Mouse (Mus musculus) midbrain, embryonic 12.5 days (tissue): ENCODE data around the gene Capn3. TPM values are rescaled to one million over a fixed set of nuclear protein-coding genes. Genes with fewer than 3 reads are reported as not detected.

Source experiments
- ATAC-seq: fragments of 200-750 bp; cut with Nextera tagmentation; 2 replicates; pipeline ENCODE4 v1.8.0; 2017; ENCODE audit warnings: low read depth, moderate TSS enrichment, moderate library complexity; ENCODE audit not compliant: low FRiP score
- H3K27ac ChIP-seq: fragments of 300-500 bp; sonication (generic); replicated peaks from 2 replicates; pipeline ENCODE4 v1.5.1; 2016; ENCODE audit warnings: mild to moderate bottlenecking
- H3K27me3 ChIP-seq: fragments of 300-500 bp; sonication (generic); 2 replicates; pipeline ENCODE4 v1.6.1; 2016; ENCODE audit warnings: mild to moderate bottlenecking
- H3K36me3 ChIP-seq: fragments of 300-500 bp; sonication (generic); 2 replicates; pipeline ENCODE4 v1.6.1; 2016
- H3K4me1 ChIP-seq: fragments of 300-500 bp; sonication (generic); 2 replicates; pipeline ENCODE4 v1.6.1; 2016
- H3K4me2 ChIP-seq: fragments of 300-500 bp; sonication (generic); replicated peaks from 2 replicates; pipeline ENCODE4 v1.6.1; 2016; ENCODE audit warnings: mild to moderate bottlenecking, moderate library complexity
- H3K4me3 ChIP-seq: fragments of 300-500 bp; sonication (generic); 2 replicates; pipeline ENCODE4 v1.5.1; 2016; ENCODE audit warnings: mild to moderate bottlenecking
- H3K9ac ChIP-seq: fragments of 300-500 bp; sonication (generic); replicated peaks from 2 replicates; pipeline ENCODE4 v1.6.1; 2016; ENCODE audit warnings: mild to moderate bottlenecking, moderate library complexity
- H3K9me3 ChIP-seq: fragments of 300-500 bp; sonication (generic); 2 replicates; pipeline ENCODE4 v1.6.1; 2016; ENCODE audit warnings: mild to moderate bottlenecking
- WGBS: fragments of 180-500 bp; shearing (Covaris S2); methylation state at CpG from one replicate; pipeline ENCODE4 v1.1.7; 2016; 5-methylcytosine and 5-hydroxymethylcytosine counted together
- polyA plus RNA-seq: library from polyadenylated mRNA; unstranded; fragments of >200 nt; fragmentation: Nextera tagmentation; extraction: Ambion mirVana; gene quantifications from 2 replicates; pipeline ENCODE4 v1.2.1, GENCODE M21; 2016

Capn3 gene
- polyA plus RNA-seq = 2.5 and 4.0 TPM in 2 replicates

DNA sequence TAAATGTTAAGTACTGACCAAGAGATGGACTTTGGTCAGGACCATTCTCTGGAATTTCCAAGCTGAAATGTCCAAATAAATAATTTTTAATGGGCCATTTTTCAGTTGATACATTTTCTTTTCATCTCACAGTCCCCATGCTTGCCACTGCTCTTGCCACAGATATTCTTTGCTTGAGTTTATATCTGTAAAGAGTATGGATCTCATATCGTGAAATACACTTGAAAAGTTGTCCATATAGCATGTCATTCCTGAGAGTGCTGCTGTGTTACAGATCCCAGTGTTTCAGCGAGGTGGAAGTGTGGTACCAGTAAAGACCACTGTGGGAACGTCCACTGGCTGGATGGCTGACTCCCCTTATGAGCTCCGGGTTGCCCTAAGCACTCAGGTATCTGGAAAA is at the start of gene Capn3:
Gene Capn3, plus strand, starts transcription at position 301 of the 400 bp plus-strand sequence.
- ATAC-seq = no peak
- H3K27me3 ChIP-seq = no peaks in the 10 kb centered on the region
- WGBS = 80% methylated on average over 4 of the region's 4 CpGs

GRCm38 (mm10) chr2:120411096-120411628 is 44.7 kb upstream of the Capn3 start:
- 95% methylated on average over 3 of the region's 3 CpGs for WGBS
- no peaks in the 10 kb centered on the region for H3K36me3 ChIP-seq
- H3K27me3 ChIP-seq = no peaks in the 10 kb centered on the region
- H3K9ac ChIP-seq = no peak overlapping the region
- H3K9me3 ChIP-seq = no peaks in the 10 kb centered on the region; the same call in 1 of the 2 replicates
- no peaks in the 10 kb centered on the region for H3K4me1 ChIP-seq
- H3K4me2 ChIP-seq = no peak overlapping the region
- H3K4me3 ChIP-seq = no peak overlapping the region
- no peak overlapping the region for H3K27ac ChIP-seq
- ATAC-seq = no peak

More for the DNA sequence above, at the start of gene Capn3:
- no peak within 1 kb of the TSS for H3K9ac ChIP-seq
- H3K27ac ChIP-seq = no peak within 1 kb of the TSS
- no peak within 1 kb of the TSS for H3K4me2 ChIP-seq
- 0 out of 2 replicates have a peak, but pooled peaks cover under 1% of the 10 kb centered on the region for H3K4me1 ChIP-seq
- no peaks in the 10 kb centered on the region for H3K9me3 ChIP-seq
- H3K4me3 ChIP-seq = no peak within 1 kb of the TSS
- H3K36me3 ChIP-seq = no peaks in the 10 kb centered on the region

DNA sequence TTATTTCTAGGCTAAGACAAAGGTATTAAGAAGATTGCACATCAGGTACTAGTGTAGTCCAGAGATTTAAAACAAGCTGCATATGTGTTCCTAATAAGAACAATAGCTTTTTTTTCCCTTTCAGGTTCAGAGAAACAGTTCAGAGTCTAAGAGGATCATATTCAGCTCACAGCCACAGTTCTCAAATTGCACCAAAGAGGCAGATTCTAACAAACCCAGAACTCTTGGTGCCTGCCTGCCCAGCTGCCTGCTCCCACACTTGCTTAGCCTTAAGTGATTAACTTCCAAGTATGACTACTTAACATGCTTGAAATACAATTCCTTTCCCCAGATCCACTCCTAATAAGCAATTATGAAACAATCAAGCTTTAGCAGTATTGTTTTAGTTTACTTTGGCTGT is 41.7 kb upstream of the Capn3 start:
- ATAC-seq = no peak
- H3K9me3 ChIP-seq = no peaks in the 10 kb centered on the region; the same call in 1 of the 2 replicates
- no peak overlapping the region for H3K27ac ChIP-seq

GRCm38 (mm10) chr2:120414738-120415414 is 40.9 kb upstream of the Capn3 start:
- Histone ChIP-seq H3K4me2 (no peak overlapping the region), H3K4me3 (no peak overlapping the region), H3K9me3 (no peaks in the 10 kb centered on the region), H3K27me3 (no peaks in the 10 kb centered on the region), H3K4me1 (no peaks in the 10 kb centered on the region), H3K27ac (no peak overlapping the region), H3K9ac (no peak overlapping the region), H3K36me3 (no peaks in the 10 kb centered on the region)
- 79% methylated on average over 1 of the region's 1 CpGs for WGBS
- no peak for ATAC-seq

More for the DNA sequence above, 41.7 kb upstream of the Capn3 start:
- Histone ChIP-seq H3K4me2 (no peak overlapping the region), H3K36me3 (no peaks in the 10 kb centered on the region), H3K4me1 (no peaks in the 10 kb centered on the region), H3K4me3 (no peak overlapping the region), H3K9ac (no peak overlapping the region), H3K27me3 (no peaks in the 10 kb centered on the region)

- ATAC-seq = no peak
- no peaks in the 10 kb centered on the region for H3K9me3 ChIP-seq
- H3K9ac ChIP-seq = no peak overlapping the region
- H3K27ac ChIP-seq = no peak overlapping the region
- WGBS = 89% methylated on average over 5 of the region's 5 CpGs
- no peaks in the 10 kb centered on the region for H3K36me3 ChIP-seq
- H3K4me2 ChIP-seq = no peak overlapping the region
- no peaks in the 10 kb centered on the region for H3K4me1 ChIP-seq
- no peak overlapping the region for H3K4me3 ChIP-seq
- H3K27me3 ChIP-seq = no peaks in the 10 kb centered on the region
These were observed 31.4 kb upstream of the Capn3 start for GRCm38 (mm10) chr2:120424386-120424785.

- Histone ChIP-seq H3K9ac (no peak overlapping the region), H3K4me1 (no peaks in the 10 kb centered on the region), H3K27ac (no peak overlapping the region), H3K27me3 (no peaks in the 10 kb centered on the region), H3K4me3 (no peak overlapping the region), H3K36me3 (no peaks in the 10 kb centered on the region), H3K9me3 (no peaks in the 10 kb centered on the region), H3K4me2 (no peak overlapping the region)
- 89% methylated on average over 1 of the region's 1 CpGs for WGBS
- ATAC-seq = no peak
These were observed 11.3 kb upstream of the Capn3 start for GRCm38 (mm10) chr2:120444486-120444885.

DNA sequence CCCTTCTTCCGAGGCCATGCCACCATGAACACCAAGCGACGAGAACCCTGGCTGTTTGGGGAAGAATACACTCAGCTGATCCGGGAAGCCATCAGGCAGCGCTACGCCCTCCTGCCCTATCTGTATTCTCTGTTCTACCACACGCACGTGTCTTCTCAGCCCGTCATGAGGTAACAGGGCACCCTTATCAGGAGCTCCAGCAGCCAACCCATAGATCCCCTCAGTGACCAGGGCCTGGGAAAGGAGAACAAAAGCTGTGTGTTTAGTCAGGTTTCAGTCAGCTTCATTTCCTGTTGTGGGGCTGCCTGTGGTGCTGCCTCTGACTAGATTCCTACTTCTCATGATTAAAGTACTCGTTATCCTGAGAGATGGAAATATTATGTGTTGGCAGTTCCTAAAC is 9.4 kb upstream of the Capn3 start:
- Histone ChIP-seq H3K9ac (no peak overlapping the region), H3K27me3 (no peaks in the 10 kb centered on the region), H3K9me3 (no peaks in the 10 kb centered on the region), H3K27ac (no peak overlapping the region), H3K4me3 (no peak overlapping the region), H3K4me2 (no peak overlapping the region), H3K36me3 (no peaks in the 10 kb centered on the region), H3K4me1 (0 out of 2 replicates have a peak, but pooled peaks cover 3% of the 10 kb centered on the region)
- WGBS = 89% methylated on average over 10 of the region's 10 CpGs
- no peak for ATAC-seq

- H3K27ac ChIP-seq = no peak overlapping the region
- no peaks in the 10 kb centered on the region for H3K36me3 ChIP-seq
- no peaks in the 10 kb centered on the region for H3K9me3 ChIP-seq
- H3K4me3 ChIP-seq = no peak overlapping the region
- no peak for ATAC-seq
- no peak overlapping the region for H3K4me2 ChIP-seq
- H3K4me1 ChIP-seq = 0 out of 2 replicates have a peak, but pooled peaks cover 3% of the 10 kb centered on the region
- 89% methylated on average over 1 of the region's 1 CpGs for WGBS
- H3K9ac ChIP-seq = no peak overlapping the region
- H3K27me3 ChIP-seq = no peaks in the 10 kb centered on the region
These were observed 8.5 kb upstream of the Capn3 start for GRCm38 (mm10) chr2:120447306-120447705.

GRCm38 (mm10) chr2:120450724-120451123 is 5.1 kb upstream of the Capn3 start:
- 67% methylated on average over 6 of the region's 6 CpGs for WGBS
- Histone ChIP-seq H3K4me3 (no peak overlapping the region), H3K4me2 (no peak overlapping the region), H3K27me3 (no peaks in the 10 kb centered on the region), H3K9ac (no peak overlapping the region), H3K9me3 (no peaks in the 10 kb centered on the region), H3K4me1 (0 out of 2 replicates have a peak, but pooled peaks cover 3% of the 10 kb centered on the region), H3K36me3 (no peaks in the 10 kb centered on the region), H3K27ac (no peak overlapping the region)
- no peak for ATAC-seq

DNA sequence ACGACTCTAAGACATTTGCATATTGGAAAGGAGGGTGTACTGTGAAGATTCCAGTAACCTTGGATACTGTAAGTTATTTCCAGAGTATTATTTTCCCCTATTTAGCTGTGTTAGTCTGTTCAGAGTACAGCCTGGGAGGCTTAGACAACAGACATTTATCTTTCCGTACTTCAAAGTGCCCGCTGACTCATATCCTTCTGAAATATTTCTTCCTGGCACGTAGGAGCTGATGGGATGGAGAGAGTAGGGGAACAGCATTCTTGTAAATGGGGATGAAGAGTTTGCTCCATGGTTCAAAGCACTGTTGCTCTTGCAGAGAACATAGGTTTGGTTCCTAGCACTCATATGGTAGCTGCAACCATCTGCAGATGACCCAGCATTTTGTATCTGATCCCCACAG is 3.2 kb upstream of the Capn3 start:
- 0 out of 2 replicates have a peak, but pooled peaks cover 3% of the 10 kb centered on the region for H3K4me1 ChIP-seq
- no peaks in the 10 kb centered on the region for H3K9me3 ChIP-seq
- H3K4me3 ChIP-seq = no peak overlapping the region
- no peaks in the 10 kb centered on the region for H3K36me3 ChIP-seq
- 89% methylated on average over 4 of the region's 4 CpGs for WGBS
- H3K9ac ChIP-seq = no peak overlapping the region
- no peak overlapping the region for H3K4me2 ChIP-seq
- ATAC-seq = no peak
- no peaks in the 10 kb centered on the region for H3K27me3 ChIP-seq
- no peak overlapping the region for H3K27ac ChIP-seq

DNA sequence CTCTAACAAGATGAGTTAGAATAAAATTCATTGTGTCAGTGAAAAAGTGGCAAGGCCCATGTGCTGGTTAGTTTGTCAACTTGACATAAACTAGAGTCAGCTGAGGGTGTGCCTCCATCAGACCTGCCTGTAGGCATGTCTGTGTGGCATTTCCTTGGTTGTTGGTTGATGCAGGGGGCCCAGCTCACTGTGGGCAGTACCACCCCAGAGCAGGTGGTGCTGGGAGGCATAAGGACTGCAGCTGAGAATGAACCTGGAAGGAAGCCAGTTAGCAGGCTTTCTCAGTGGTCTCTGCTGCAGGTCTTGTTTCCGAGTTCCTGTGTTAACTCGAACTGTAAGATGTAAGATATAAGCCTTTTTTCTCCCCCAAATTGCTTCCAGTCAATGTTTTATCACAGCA is 832 bp upstream of the Capn3 start:
- H3K27ac ChIP-seq = no peak overlapping the region
- WGBS = 89% methylated on average over 2 of the region's 2 CpGs
- 0 out of 2 replicates have a peak, but pooled peaks cover 3% of the 10 kb centered on the region for H3K4me1 ChIP-seq
- no peaks in the 10 kb centered on the region for H3K36me3 ChIP-seq
- H3K4me3 ChIP-seq = no peak overlapping the region
- no peaks in the 10 kb centered on the region for H3K9me3 ChIP-seq
- no peak for ATAC-seq
- H3K9ac ChIP-seq = no peak overlapping the region
- H3K27me3 ChIP-seq = no peaks in the 10 kb centered on the region
- H3K4me2 ChIP-seq = no peak overlapping the region

DNA sequence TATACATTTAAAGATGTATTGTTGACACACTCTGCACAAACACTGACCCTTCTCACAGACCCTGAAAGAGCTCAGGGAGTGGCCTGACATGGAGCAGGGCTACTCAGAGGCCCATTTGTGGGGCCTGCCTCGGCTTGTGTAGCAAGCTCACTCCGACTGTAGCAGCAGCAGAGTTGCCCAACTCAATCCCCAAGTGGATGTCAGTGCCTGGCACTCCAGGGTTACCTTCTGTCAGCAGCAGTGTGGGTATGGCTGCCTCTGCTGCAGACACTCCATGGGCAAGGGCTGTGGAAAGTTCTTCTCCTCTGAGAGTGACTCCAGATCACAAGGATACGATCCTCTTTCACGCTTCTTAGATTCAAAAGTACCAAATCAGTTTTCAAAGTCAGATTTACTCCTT is 4.4 kb downstream of the Capn3 start:
- ATAC-seq = no peak
- Histone ChIP-seq H3K4me2 (no peak overlapping the region), H3K4me1 (no peaks in the 10 kb centered on the region), H3K9ac (no peak overlapping the region), H3K4me3 (no peak overlapping the region), H3K27ac (no peak overlapping the region), H3K27me3 (no peaks in the 10 kb centered on the region), H3K36me3 (no peaks in the 10 kb centered on the region), H3K9me3 (no peaks in the 10 kb centered on the region)
- 87% methylated on average over 4 of the region's 4 CpGs for WGBS
